Mouse (Mus musculus): ENCODE data around the gene Olfr766-ps1.
A peak's percentile ranks its signal among the peaks of the same experiment; 100 is the strongest.
"Not testable (repeated sequence)": the region's sequence is repeated elsewhere in the genome, so short reads cannot be mapped to it uniquely, and the experiment has no call there.

Olfr766-ps1 gene

GRCm38 (mm10) chr10:129068877-129069276, at the start of gene Olfr766-ps1:
Gene Olfr766-ps1 (minus strand): TSS chr10:129068977.
- DNase-seq (ENCODE audit: low read depth, low spot score), result no peak

GRCm38 (mm10) chr10:129117761-129118160, 49.0 kb upstream of the Olfr766-ps1 start, which contains the start of gene Olfr769:
Gene Olfr769 (minus strand): TSS chr10:129117861.
- DNase-seq (ENCODE audit: low read depth, low spot score), result no peak

GRCm38 (mm10) chr10:129115146-129115545, 46.4 kb upstream of the Olfr766-ps1 start:
- DNase-seq (ENCODE audit: low read depth, low spot score), result no peak

DNA sequence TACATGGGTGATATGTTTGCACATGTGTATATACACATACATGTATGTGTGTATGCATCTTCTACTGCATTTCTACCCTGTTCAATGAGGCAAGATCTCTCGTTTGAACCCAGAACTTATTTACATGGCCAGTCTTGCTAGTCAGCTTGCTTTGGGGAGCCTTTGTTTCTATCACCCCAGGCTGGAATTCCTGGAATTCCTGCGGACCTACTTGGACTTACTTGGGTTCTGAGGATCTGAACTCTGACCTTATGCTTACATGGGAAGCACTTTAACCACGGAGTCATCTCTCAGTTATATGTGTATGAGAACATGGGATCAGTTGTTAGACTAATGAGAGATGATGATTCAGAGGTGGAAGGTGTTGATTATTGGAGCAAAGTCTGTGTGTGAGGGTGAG, 32.5 kb upstream of the Olfr766-ps1 start:
- DNase-seq (ENCODE audit: low read depth, low spot score), result peak; percentile 38

DNA sequence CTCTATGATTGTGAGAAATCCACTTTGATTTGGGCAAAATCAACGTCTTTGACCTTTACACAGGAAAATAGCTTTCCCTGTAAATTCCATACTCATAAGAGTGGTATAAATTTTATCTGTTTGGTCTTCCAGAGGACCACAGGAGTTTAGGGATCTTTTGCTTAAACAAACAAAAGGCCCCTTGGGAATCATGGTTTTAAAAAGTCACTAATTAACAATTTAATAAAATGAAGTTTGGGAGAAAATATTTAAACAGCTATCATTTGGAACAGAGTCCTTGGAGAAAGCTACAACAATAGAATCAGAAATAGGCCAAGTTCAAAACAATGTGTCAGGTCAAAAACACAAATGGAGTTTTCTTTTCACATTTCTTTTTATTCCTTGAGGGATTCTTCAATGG, 30.5 kb upstream of the Olfr766-ps1 start, which contains the start of gene Olfr768:
Olfr768 (minus strand) TSS at position 101 of the 400 bp plus-strand sequence.
- no peak for DNase-seq (ENCODE audit: low read depth, low spot score)

DNA sequence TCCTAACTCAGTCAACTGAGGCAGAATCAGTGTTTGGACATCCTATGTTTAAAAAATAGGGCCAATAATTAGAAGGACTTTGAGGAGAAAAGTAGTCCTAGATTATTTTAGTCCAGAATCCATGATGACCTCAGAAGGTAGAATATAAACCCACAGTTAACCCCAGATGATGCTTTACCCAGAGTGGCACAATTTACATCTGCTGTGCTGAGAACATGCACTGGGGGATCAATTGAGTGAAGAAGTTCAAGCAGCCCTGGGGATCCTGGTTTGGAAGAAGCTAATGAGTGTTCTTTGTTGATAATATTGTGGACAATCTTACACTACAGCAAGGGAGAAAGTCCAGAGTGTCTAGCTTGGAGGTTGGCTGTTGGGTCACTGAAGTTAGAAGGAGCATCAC, 14.0 kb upstream of the Olfr766-ps1 start, which contains the start of gene Olfr767:
Olfr767 (minus strand) TSS at position 101 of the 400 bp plus-strand sequence.
- DNase-seq (ENCODE audit: low read depth, low spot score), result not testable (repeated sequence)

GRCm38 (mm10) chr10:129049898-129050297, 18.9 kb downstream of the Olfr766-ps1 start, which contains the start of gene Olfr765:
Gene Olfr765 (minus strand): TSS chr10:129049998.
- not testable (repeated sequence) for DNase-seq (ENCODE audit: low read depth, low spot score)

GRCm38 (mm10) chr10:129039796-129040195, 29.0 kb downstream of the Olfr766-ps1 start, which contains the start of gene Olfr764-ps1:
Gene Olfr764-ps1 (minus strand): TSS chr10:129039896.
- no peak for DNase-seq (ENCODE audit: low read depth, low spot score)

GRCm38 (mm10) chr10:129028343-129028742, 40.4 kb downstream of the Olfr766-ps1 start:
- DNase-seq (ENCODE audit: low read depth, low spot score), result no peak

- peak; percentile 68 for DNase-seq (ENCODE audit: low read depth, low spot score)
These were observed 42.6 kb downstream of the Olfr766-ps1 start for GRCm38 (mm10) chr10:129026018-129026662.

DNA sequence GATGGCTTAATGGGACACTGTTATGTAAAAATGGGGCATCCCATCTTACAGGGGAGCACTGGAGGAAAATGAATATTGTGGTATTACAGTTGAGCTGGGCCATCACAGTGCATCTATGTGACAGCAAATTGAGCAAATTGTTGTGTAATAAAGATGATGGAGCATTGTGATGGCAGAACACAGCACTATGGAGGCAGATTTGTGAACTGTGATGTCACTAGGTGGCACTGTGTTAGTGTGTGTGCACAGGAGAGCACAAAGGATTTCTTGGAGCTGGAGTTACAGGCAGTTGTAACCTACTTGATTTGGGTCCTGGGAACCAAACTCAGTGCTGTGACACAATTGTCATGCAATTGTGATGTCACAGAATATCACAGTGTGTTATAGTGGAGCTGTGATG, 45.5 kb downstream of the Olfr766-ps1 start:
- no peak for DNase-seq (ENCODE audit: low read depth, low spot score)

GRCm38 (mm10) chr10:129014477-129014876, 54.3 kb downstream of the Olfr766-ps1 start:
- DNase-seq (ENCODE audit: low read depth, low spot score), result no peak

All from ZHBTc4 (cell line).